Mouse (Mus musculus) adrenal gland, postnatal 25 days (tissue): Measurements from ENCODE around the gene Pepd. TPM values are rescaled to one million over a fixed set of nuclear protein-coding genes. Genes with fewer than 3 reads are reported as not detected.

Experiments used
- DNase-seq: peaks from one replicate; pipeline ENCODE4 v3.0.0; 2021; ENCODE audit warnings: mixed read lengths
- microRNA-seq, 2 experiments: library from miRNA; unstranded; fragments of <30 nt; microRNA quantifications; one replicate each; pipeline ENCODE4 v1.2.0; 2021
- total RNA-seq: library from RNA; stranded (reverse); gene quantifications from 2 replicates; pipeline ENCODE4 v1.2.3, GENCODE M21; 2021

Pepd gene
- total RNA-seq, 1 experiment from 2014 or later: 77.6 TPM

DNA sequence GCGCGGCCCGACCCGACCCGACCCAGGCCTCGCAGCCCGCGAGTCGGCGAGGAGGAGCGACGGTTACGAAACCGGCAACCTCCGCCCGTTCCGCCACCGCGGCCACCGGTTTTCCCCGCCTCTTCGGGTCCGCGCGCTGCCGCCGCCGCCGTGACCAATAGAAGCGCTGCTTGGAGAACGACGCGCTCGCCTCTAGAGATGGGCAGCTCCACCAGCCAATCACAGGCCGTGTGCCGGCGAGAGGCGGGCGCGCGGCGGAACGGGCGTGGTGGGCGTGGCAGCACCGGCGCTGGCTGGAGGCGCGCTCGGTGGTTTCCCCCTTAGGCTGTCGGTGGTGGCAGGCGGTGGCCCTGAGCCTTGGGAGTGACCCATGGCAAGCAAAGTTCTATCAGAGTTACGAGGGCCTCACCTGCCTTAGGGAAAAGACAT, 144.3 kb downstream of the Pepd start, which contains the start of gene Cebpg:
Gene Cebpg (minus strand): TSS at position 138 of the 429 bp plus-strand sequence.
- DNase-seq: peak; percentile 97

DNA sequence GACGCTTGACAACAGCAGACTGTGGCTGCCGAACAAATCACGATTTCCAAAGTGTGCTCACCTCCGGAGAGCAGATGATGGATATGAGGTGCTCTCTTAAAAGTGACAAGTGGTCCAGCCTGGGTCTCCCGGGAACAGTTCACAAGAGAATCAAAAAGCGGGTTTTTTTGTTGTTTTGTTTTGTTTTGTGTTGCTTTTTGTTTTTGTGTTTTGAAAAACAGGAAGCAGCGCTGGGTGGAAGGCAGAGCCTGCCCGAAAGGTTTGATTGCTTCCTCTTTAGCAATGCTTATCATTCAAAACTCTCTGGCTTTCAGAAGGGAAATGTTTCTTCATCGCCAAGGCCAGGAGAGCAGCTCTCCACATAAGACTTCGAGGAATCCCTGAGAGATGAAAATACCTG, 144.8 kb downstream of the Pepd start:
- DNase-seq: no peak

GRCm38 (mm10) chr7:35057569-35057968, 145.4 kb downstream of the Pepd start:
- no peak for DNase-seq

DNA sequence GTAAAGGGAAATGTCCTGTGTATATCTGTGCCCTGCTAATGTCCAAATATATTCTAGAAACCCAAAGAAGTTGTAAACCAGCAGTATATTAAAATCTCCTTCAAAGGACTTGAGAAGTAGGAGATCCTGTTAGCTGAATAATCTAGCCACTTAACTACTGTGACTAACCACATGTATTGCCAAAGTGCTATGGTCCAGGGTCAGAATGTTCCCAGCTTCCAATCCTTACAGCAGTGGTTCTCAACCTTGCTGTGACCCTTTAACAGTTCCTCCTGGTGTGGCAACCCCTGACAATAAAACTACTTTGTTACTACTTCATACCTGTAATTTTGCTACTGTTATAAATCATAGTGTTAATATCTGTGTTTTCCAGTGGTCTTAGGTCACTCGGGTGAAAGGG, 146.2 kb downstream of the Pepd start:
- DNase-seq: no peak

DNA sequence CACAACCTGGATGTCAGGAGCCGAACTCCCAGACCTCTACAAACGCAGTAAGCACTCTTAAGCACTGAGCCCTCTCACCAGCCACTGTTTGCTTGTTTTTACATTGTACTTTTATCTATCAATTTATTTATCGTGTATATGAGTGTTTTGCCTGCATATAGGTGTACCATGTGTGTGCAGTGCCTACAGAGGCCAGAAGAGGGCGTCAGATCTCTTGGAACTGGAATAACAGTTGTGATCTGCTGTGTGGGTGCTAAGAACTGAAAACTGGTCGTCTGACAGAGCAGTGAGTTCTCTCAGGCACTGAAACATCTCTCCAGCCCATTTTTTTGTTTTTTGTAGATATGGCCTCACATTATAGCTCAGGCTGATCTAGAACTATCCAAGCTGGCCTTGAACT, 147.3 kb downstream of the Pepd start:
- no peak for DNase-seq

DNA sequence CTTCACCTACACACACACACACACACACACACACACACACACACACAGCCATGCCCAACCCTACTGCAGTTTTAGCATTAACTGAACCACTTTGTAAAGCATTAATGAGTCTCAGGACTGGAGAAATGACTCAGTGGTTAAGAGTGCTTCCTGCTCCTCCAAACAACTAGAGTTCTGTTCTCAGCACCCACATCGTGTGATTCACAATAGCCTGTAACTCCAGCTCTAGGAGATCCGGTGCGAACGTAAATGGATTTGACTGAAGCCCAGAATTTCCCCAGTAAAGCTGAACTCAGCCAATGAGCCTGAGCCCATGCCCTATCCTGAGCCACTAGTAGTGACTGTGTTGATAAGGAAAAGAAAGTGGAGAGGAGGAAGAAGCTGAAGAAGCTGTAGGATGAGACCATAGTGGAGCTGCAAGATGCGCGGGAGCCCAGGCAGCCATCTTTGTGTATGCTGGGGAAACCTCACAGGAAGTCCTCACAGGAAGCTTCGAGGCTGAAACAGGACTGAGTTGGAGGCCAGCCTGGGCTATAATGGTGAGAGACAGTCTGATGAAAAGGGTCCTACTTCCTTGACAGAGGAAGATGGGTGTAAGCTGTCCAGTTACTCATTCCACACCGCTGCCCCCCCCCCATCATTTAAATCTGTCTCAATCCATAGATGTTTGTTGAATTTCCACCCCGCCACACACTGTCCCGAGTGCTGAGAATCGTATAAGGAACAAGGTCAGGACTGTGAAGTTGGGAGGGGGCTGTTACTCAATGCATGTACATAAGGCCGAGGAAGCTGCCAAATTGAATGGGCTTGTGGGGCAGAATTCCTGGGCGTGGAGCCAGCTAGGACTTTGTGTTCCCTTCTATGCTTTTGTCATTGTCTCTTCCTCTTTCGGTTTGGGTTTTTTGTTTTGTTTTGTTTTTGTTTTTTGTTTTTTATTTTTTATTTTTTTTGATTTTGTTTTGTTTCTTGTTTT, 152.4 kb downstream of the Pepd start:
- DNase-seq: peak; percentile 36

DNA sequence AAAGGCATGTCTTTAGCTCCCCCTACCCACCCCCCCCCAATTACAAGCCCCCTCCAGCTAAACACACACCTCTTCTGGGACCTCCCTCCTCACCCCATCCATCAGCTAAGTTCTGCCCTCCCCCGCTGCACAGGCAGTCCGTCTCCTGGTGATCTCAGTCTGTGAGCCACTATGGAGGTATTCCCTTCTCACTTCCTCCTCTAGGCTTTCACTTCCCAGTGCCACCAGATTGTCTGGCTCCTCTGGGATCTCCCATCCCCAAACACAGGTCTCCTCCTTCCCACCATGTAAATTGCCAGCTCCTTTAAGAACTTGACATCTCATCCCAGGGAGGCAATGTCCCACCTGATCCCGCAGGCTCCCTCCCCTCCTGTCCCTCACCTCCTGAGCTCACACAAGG, 153.8 kb downstream of the Pepd start:
- no peak for DNase-seq

DNA sequence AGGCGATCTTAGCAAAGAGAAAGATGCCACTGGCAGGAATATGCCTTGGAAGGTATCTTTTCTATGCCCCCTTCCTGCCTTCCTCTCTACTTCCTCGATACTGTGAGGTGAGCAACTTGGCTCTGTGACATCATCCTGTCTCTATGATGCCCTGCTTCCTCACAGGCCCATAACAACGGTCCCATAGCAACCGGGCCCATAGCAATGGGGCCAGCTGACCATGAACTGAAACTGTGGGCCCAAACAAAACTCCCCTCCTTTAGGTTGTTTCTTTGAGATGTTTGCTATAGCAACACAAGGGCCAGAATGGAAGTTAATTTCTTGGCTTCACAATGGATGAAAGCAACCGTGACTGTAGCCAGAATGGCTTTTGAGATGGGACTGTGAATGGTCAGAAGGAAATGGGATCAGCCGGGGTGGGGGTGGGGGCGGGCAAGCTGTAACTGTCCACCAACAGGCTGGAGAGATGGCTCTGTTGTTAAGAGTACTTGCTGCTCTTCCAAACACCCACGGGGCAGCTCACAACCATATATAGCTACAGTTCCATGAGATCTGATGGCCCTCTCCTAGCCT, 154.5 kb downstream of the Pepd start:
- no peak for DNase-seq

DNA sequence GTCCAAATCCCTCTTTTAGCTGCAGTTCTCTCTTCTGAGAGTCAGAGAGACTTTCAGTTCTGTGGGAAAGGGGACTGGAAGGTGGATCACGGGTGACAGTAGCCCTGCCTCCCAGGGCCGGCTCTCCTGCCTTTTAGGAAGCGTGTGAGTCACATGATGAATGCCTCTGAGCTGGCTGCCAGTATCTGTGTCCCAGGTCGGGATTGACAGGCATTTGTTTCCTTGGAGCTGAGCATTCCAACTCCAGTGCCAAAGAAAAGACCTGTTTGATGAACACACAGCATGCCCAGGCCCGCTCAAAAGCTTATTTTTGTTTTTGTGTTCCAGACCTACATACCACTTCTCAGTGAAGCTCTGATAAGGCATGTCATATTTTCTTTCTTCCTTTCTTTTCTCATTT, 164.5 kb downstream of the Pepd start:
- DNase-seq: peak; percentile 65

GRCm38 (mm10) chr7:35080843-35081338, 168.7 kb downstream of the Pepd start:
- peak; percentile 27 for DNase-seq

- DNase-seq: no peak
Measured at GRCm38 (mm10) chr7:35081406-35082104, 169.4 kb downstream of the Pepd start.

DNA sequence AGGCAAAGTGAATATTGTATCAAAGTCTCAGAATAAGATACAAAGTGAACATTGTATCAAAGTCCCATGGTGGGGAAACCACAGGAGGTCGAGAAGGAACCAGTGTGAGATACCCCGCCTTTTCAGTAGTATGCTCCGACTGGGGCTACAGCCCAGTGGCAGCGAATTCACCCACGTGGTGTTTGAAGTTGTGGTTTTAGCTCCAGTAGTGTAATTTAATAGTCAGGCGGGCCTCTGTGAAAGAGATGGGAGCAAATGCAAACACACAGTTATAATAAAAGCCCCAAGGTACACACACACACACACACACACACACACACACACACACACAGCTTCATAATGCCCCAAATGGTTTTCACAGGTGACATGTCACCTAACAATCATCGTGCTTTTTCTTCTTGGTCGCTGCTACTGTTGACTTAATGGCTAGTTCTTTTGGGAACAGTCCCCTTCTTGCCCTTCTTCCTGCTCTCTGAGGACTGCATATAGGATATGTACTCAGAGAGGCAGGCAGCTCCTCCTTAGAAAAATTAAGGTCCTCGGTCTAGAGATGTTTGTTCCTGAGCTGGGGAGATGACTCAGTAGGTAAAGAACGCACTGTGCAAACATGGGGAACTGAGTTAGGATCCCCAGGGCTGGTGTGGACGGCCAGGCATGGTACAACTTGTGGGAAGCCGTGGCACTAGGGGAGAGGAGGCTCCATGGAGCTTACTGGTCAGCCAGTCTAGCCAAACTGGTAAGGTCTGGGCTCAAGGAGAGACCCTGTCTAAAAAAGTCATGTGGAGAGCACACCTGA, 172.6 kb downstream of the Pepd start:
- DNase-seq: no peak

DNA sequence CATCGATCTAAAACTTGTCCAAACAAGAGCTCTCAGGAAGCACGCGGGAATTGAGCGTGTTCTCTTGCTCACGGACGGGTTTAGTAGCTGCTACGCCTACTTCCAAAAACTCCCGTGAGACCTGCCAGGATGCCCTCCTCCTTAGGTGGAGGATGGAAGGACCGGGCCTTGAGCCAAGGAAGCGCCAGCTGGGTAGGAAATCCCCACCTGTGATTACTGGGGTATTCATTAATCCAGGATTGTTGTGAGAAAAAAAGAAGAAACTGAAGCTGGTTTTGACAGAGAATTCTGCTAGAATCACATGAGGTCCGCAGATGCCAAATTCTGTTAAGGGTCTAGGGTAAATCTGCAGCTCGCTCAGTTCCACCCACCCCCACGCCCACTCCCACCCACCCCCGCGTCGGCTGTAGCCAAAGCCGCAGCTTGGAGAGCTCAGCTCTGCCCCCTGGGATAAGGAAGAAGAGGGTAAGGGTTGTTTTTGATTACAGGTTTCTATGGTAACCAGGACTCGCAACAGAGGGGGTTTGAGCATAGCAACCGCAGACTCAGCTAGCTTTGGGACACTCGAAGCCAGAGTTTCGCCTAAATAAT, 174.2 kb downstream of the Pepd start:
- no peak for DNase-seq

DNA sequence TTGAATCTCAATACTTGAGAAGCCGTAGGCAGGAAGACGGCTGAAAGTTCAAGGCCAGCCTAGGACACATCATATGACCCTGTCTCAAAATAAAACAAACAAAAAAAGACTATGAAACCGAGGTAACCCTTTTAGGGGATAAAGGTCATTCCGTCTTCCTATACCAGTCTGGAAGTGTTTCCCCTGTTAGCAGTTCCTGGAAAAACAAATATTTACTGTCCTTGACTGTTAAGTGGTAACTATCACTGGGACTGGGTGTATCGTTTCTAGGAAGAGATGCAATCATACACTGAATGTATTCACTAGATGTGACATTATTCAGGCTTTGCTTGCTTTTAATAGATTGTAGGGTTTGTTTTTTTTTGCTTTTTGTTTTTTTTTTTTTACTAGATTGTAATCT, 178.4 kb downstream of the Pepd start:
- DNase-seq: no peak

Small RNA genes within 50 kb of the gene (microRNA-seq; reads per million reads assigned to microRNA genes)
- 0 reads per million in 2 experiments for gene Gm25033

Other genes starting within 250 kb of the Pepd start
- gene Chst8, start 99.7 kb upstream of the Pepd start, total RNA-seq: 4.6 and 6.7 TPM in 2 replicates
- 48.3 and 52.5 TPM in 2 replicates for gene Cebpg, start 144.2 kb downstream of the Pepd start, total RNA-seq
- 115 and 116 TPM in 2 replicates for gene Cebpa, start 206.9 kb downstream of the Pepd start, total RNA-seq